Mouse (Mus musculus) stomach, embryonic 14.5 days (tissue): Measurements from ENCODE around the gene BC049352. TPM values are rescaled to one million over a fixed set of nuclear protein-coding genes. Genes with fewer than 3 reads are reported as not detected.

Source experiments
- ATAC-seq: fragments of 200-750 bp; cut with Nextera tagmentation; 2 replicates; pipeline ENCODE4 v1.8.0; 2017; ENCODE audit warnings: low read depth, moderate TSS enrichment; ENCODE audit not compliant: insufficient number of reproducible peaks, insufficient read depth, low FRiP score
- H3K27ac ChIP-seq: fragments of 300-500 bp; sonication (generic); 2 replicates; pipeline ENCODE4 v1.5.1; 2014; ENCODE audit warnings: mild to moderate bottlenecking, low read length, moderate library complexity, mixed read lengths
- H3K27me3 ChIP-seq: fragments of 300-500 bp; sonication (generic); 2 replicates; pipeline ENCODE4 v1.6.1; 2014; ENCODE audit warnings: low read length, control low read depth, mixed read lengths; ENCODE audit not compliant: control insufficient read depth, insufficient read depth
- H3K36me3 ChIP-seq: fragments of 300-500 bp; sonication (generic); 2 replicates; pipeline ENCODE4 v1.6.1; 2014; ENCODE audit warnings: mild to moderate bottlenecking, control low read depth, low read length, moderate library complexity, mixed read lengths; ENCODE audit not compliant: control insufficient read depth, insufficient read depth
- H3K4me1 ChIP-seq: fragments of 300-500 bp; sonication (generic); 2 replicates; pipeline ENCODE4 v1.6.1; 2014; ENCODE audit warnings: low read length, control low read depth, mixed read lengths; ENCODE audit not compliant: control insufficient read depth, insufficient read depth
- H3K4me2 ChIP-seq: fragments of 300-500 bp; sonication (generic); replicated peaks from 2 replicates; pipeline ENCODE4 v1.6.1; 2014; ENCODE audit warnings: low read depth, low read length, control low read depth
- H3K4me3 ChIP-seq: fragments of 300-500 bp; sonication (generic); 2 replicates; pipeline ENCODE4 v1.5.1; 2014; ENCODE audit warnings: low read depth, low read length, control low read depth
- H3K9ac ChIP-seq: fragments of 300-500 bp; sonication (generic); replicated peaks from 2 replicates; pipeline ENCODE4 v1.6.1; 2014; ENCODE audit warnings: low read depth, mild to moderate bottlenecking, control low read depth, low read length, moderate library complexity, mixed read lengths
- H3K9me3 ChIP-seq: fragments of 300-500 bp; sonication (generic); 2 replicates; pipeline ENCODE4 v1.6.1; 2016; ENCODE audit warnings: low read depth, low read length, control low read depth; ENCODE audit not compliant: control insufficient read depth
- WGBS: fragments of 180-500 bp; shearing (Covaris S2); extraction: QIAGEN DNeasy Blood & Tissue Kit; methylation state at CpG from one replicate; pipeline ENCODE4 v1.1.7; 2014; 5-methylcytosine and 5-hydroxymethylcytosine counted together
- microRNA-seq: library from miRNA; unstranded; fragments of <30 nt; microRNA quantifications from one replicate; pipeline ENCODE4, GENCODE M21; 2016
- polyA plus RNA-seq: library from polyadenylated mRNA; unstranded; fragments of >200 nt; fragmentation: Nextera tagmentation; extraction: Ambion mirVana; gene quantifications from 2 replicates; pipeline ENCODE4 v1.2.1, GENCODE M21; 2014

The BC049352 gene
- polyA plus RNA-seq, 1 experiment from 2014 or later, result not detected

- Histone ChIP-seq H3K9ac (no peak overlapping the region), H3K36me3 (no peaks in the 10 kb centered on the region), H3K4me1 (no peaks in the 10 kb centered on the region), H3K4me2 (no peak overlapping the region), H3K9me3 (no peaks in the 10 kb centered on the region), H3K27me3 (no peaks in the 10 kb centered on the region), H3K27ac (no peak overlapping the region), H3K4me3 (no peak overlapping the region)
- 75% methylated on average over 3 of the region's 3 CpGs for WGBS
- ATAC-seq, result no peak
Measured at GRCm38 (mm10) chr9:45280891-45281290, 99.1 kb downstream of the BC049352 start.

GRCm38 (mm10) chr9:45282466-45282865, 100.7 kb downstream of the BC049352 start:
- H3K36me3 ChIP-seq, result no peaks in the 10 kb centered on the region
- 77% methylated on average over 5 of the region's 5 CpGs for WGBS

GRCm38 (mm10) chr9:45291481-45292168, 109.8 kb downstream of the BC049352 start:
- Histone ChIP-seq H3K4me2 (no peak overlapping the region), H3K9me3 (no peaks in the 10 kb centered on the region), H3K27ac (no peak overlapping the region), H3K27me3 (no peaks in the 10 kb centered on the region), H3K36me3 (no peaks in the 10 kb centered on the region), H3K4me3 (no peak overlapping the region), H3K9ac (no peak overlapping the region), H3K4me1 (no peaks in the 10 kb centered on the region)
- no peak for ATAC-seq
- 85% methylated on average over 11 of the region's 11 CpGs for WGBS

More at GRCm38 (mm10) chr9:45282466-45282865, 100.7 kb downstream of the BC049352 start:
- no peak overlapping the region for H3K27ac ChIP-seq
- no peaks in the 10 kb centered on the region for H3K4me1 ChIP-seq
- no peaks in the 10 kb centered on the region for H3K9me3 ChIP-seq
- no peak for ATAC-seq
- no peak overlapping the region for H3K4me3 ChIP-seq
- H3K9ac ChIP-seq, result no peak overlapping the region
- H3K4me2 ChIP-seq, result no peak overlapping the region
- H3K27me3 ChIP-seq, result no peaks in the 10 kb centered on the region

- no peak for ATAC-seq
- no peak overlapping the region for H3K27ac ChIP-seq
- no peak overlapping the region for H3K9ac ChIP-seq
- WGBS, result 43% methylated on average over 10 of the region's 10 CpGs
- H3K9me3 ChIP-seq, result no peaks in the 10 kb centered on the region
- no peak overlapping the region for H3K4me2 ChIP-seq
- H3K4me1 ChIP-seq, result no peaks in the 10 kb centered on the region
- H3K36me3 ChIP-seq, result no peaks in the 10 kb centered on the region
- no peak overlapping the region for H3K4me3 ChIP-seq
- no peaks in the 10 kb centered on the region for H3K27me3 ChIP-seq
Measured at GRCm38 (mm10) chr9:45294210-45295011, 112.6 kb downstream of the BC049352 start.

GRCm38 (mm10) chr9:45299231-45300006, 117.6 kb downstream of the BC049352 start:
- no peaks in the 10 kb centered on the region for H3K4me1 ChIP-seq
- ATAC-seq, result no peak
- H3K4me3 ChIP-seq, result no peak overlapping the region
- WGBS, result 77% methylated on average over 11 of the region's 11 CpGs
- H3K9me3 ChIP-seq, result no peaks in the 10 kb centered on the region
- H3K27ac ChIP-seq, result no peak overlapping the region
- H3K36me3 ChIP-seq, result no peaks in the 10 kb centered on the region
- H3K4me2 ChIP-seq, result no peak overlapping the region
- H3K9ac ChIP-seq, result no peak overlapping the region
- no peaks in the 10 kb centered on the region for H3K27me3 ChIP-seq

Small RNA genes lying within 50 kb of the gene (microRNA-seq; reads per million reads assigned to microRNA genes)
- not detected for gene Mir7086

Other genes starting within 250 kb of the BC049352 start
- gene Ube4a, start 216.4 kb upstream of the BC049352 start, polyA plus RNA-seq, result 32.7 and 39.6 TPM in 2 replicates
- 0.33 TPM in 1 of 2 replicates, not detected in the other for gene Cd3g, start 201.6 kb upstream of the BC049352 start, polyA plus RNA-seq
- gene Cd3d, start 200.2 kb upstream of the BC049352 start, polyA plus RNA-seq, result not detected in 2 replicates
- 0.41 TPM in 1 of 2 replicates, not detected in the other for gene Cd3e, start 172.4 kb upstream of the BC049352 start, polyA plus RNA-seq
- 27.2 and 28.6 TPM in 2 replicates for gene Mpzl2, start 142.2 kb upstream of the BC049352 start, polyA plus RNA-seq
- gene Mpzl3, start 126.8 kb upstream of the BC049352 start, polyA plus RNA-seq, result 3.1 and 4.6 TPM in 2 replicates
- 2.8 and 4.2 TPM in 2 replicates for gene Jaml, start 102.8 kb upstream of the BC049352 start, polyA plus RNA-seq
- gene Scn2b, start 64.2 kb upstream of the BC049352 start, polyA plus RNA-seq, result 3.6 and 5.5 TPM in 2 replicates
- 0.04 TPM in 1 of 2 replicates, not detected in the other for gene Scn4b, start 43.6 kb upstream of the BC049352 start, polyA plus RNA-seq
- gene Tmprss4, start 22.1 kb downstream of the BC049352 start, polyA plus RNA-seq, result 19.2 and 20.5 TPM in 2 replicates
- 1.1 and 1.5 TPM in 2 replicates for gene Il10ra, start 87.1 kb downstream of the BC049352 start, polyA plus RNA-seq
- gene Tmprss13, start 137.1 kb downstream of the BC049352 start, polyA plus RNA-seq, result 3.3 and 4.0 TPM in 2 replicates
- 61.4 and 63.5 TPM in 2 replicates for gene Fxyd6, start 188.2 kb downstream of the BC049352 start, polyA plus RNA-seq
- gene Fxyd2, start 217.7 kb downstream of the BC049352 start, polyA plus RNA-seq, result 4.4 and 5.3 TPM in 2 replicates
- 0.06 TPM in 1 of 2 replicates, not detected in the other for gene Dscaml1, start 244.6 kb downstream of the BC049352 start, polyA plus RNA-seq